9 mouse cellular contexts compared by ENCODE assay signal in genomic region chr17:28407418-28408250, GRCm38 (mm10). TPM values are rescaled to one million over a fixed set of nuclear protein-coding genes. Genes with fewer than 3 reads are reported as not detected.
DNase-seq lines count a peak whose midpoint lies in the region; ATAC-seq and TF ChIP-seq lines count a peak whose summit lies in the region.
"Had no signal": no experiment of that assay in that cellular context is flagged by ENCODE, and none has a peak within 500 bp of the region (broad histone marks: within the 10 kb centered on the region; RNA-seq: fewer than 3 reads in every experiment).

No protein-coding gene starts in this region.

- H3K4me3 ChIP-seq in forebrain, embryonic 13.5 days = no peak overlapping the region
- H3K4me3 ChIP-seq in liver, postnatal 0 days (ENCODE audit: low read depth, low read length) = no peak overlapping the region
- no peak overlapping the region for H3K4me3 ChIP-seq in neural tube, embryonic 13.5 days
- no peak overlapping the region for H3K4me3 ChIP-seq in stomach, postnatal 0 days (ENCODE audit: low read depth, low read length)
- H3K4me3 ChIP-seq: erythroblast, embryonic 14.5 days had no signal

- intact Hi-C loops in heart, postnatal 25 days (cut with DNase I) = loop anchor here (1.0 to 5.0 kb wide), 3 partner anchors 48 to 121 kb away; no protein-coding TSS in a partner anchor

- no peaks in the 10 kb centered on the region for H3K4me1 ChIP-seq in forebrain, embryonic 13.5 days
- no peaks in the 10 kb centered on the region for H3K4me1 ChIP-seq in liver, postnatal 0 days (ENCODE audit: insufficient read depth)
- H3K4me1 ChIP-seq in neural tube, embryonic 13.5 days (replicated peaks) = no peaks in the 10 kb centered on the region
- no peaks in the 10 kb centered on the region for H3K4me1 ChIP-seq in stomach, postnatal 0 days (replicated peaks; ENCODE audit: control insufficient read depth, insufficient read depth)

- peak; percentile 79 to 83 for DNase-seq in CD8-positive naive resting alpha-beta T cell, adult 2 months (ENCODE audit: low read depth in 2 of 2, low spot score in 2 of 2)
- peak; percentile 79 for DNase-seq in c-Kit-positive CD71-negative TER-119-negative erythroid progenitor cells, embryonic 14.5 days (ENCODE audit: low read depth)
- peak; percentile 64 for DNase-seq in heart, postnatal 25 days (ENCODE audit: low spot score)
- peak; percentile 92 for DNase-seq in layer of hippocampus, adult 11-12 months (ENCODE audit: low spot score)
- peak; percentile 80 for DNase-seq in liver, postnatal 0 days
- peak; percentile 81 for DNase-seq in stomach, postnatal 0 days (ENCODE audit: low spot score)

- H3K9me3 ChIP-seq in forebrain, embryonic 13.5 days (replicated peaks) = no peaks in the 10 kb centered on the region
- no peaks in the 10 kb centered on the region for H3K9me3 ChIP-seq in liver, postnatal 0 days (ENCODE audit: low read length)
- no peaks in the 10 kb centered on the region for H3K9me3 ChIP-seq in neural tube, embryonic 13.5 days
- no peaks in the 10 kb centered on the region for H3K9me3 ChIP-seq in stomach, postnatal 0 days (ENCODE audit: control insufficient read depth, low read length)

- H3K27me3 ChIP-seq in forebrain, embryonic 13.5 days = no peaks in the 10 kb centered on the region
- no peaks in the 10 kb centered on the region for H3K27me3 ChIP-seq in liver, postnatal 0 days (ENCODE audit: insufficient read depth, low read length)
- no peaks in the 10 kb centered on the region for H3K27me3 ChIP-seq in neural tube, embryonic 13.5 days
- no peaks in the 10 kb centered on the region for H3K27me3 ChIP-seq in stomach, postnatal 0 days (ENCODE audit: control insufficient read depth, insufficient read depth, low read length)

- peak; percentile 69 for ATAC-seq in forebrain, embryonic 13.5 days
- peak; percentile 65 for ATAC-seq in liver, postnatal 0 days
- ATAC-seq in neural tube, embryonic 13.5 days (ENCODE audit: low read depth) = peak; percentile 90
- ATAC-seq in stomach, postnatal 0 days (ENCODE audit: low FRiP score, low TSS enrichment) = peak; percentile 79

- WGBS in forebrain, embryonic 13.5 days = 49% methylated on average over 15 of the region's 15 CpGs
- WGBS in liver, postnatal 0 days (ENCODE audit: insufficient replicate concordance) = 20% methylated on average over 15 of the region's 15 CpGs
- 45% methylated on average over 15 of the region's 15 CpGs for WGBS in neural tube, embryonic 13.5 days
- 28% methylated on average over 15 of the region's 15 CpGs for WGBS in stomach, postnatal 0 days

- no peak overlapping the region for H3K9ac ChIP-seq in forebrain, embryonic 13.5 days
- H3K9ac ChIP-seq in liver, postnatal 0 days (replicated peaks) = no peak overlapping the region
- no peak overlapping the region for H3K9ac ChIP-seq in neural tube, embryonic 13.5 days
- H3K9ac ChIP-seq in stomach, postnatal 0 days (ENCODE audit: low read length) = no peak overlapping the region; the same call in 1 of the 2 replicates

- H3K27ac ChIP-seq in forebrain, embryonic 13.5 days = peak overlapping the region; percentile 38; the same call in 1 of the 2 replicates
- peak overlapping the region; percentile 85 for H3K27ac ChIP-seq in liver, postnatal 0 days (ENCODE audit: low read depth)
- no peak overlapping the region for H3K27ac ChIP-seq in neural tube, embryonic 13.5 days (replicated peaks)
- H3K27ac ChIP-seq in stomach, postnatal 0 days (replicated peaks) = peak overlapping the region; percentile 49; the same call in 1 of the 2 replicates

- H3K36me3 ChIP-seq in forebrain, embryonic 13.5 days (ENCODE audit: poor library complexity, severe bottlenecking) = peaks cover 44% of the 10 kb centered on the region
- peaks cover 58% of the 10 kb centered on the region for H3K36me3 ChIP-seq in liver, postnatal 0 days (replicated peaks; ENCODE audit: insufficient read depth, low read length)
- H3K36me3 ChIP-seq in neural tube, embryonic 13.5 days = peaks cover 33% of the 10 kb centered on the region
- H3K36me3 ChIP-seq in stomach, postnatal 0 days (ENCODE audit: control insufficient read depth, insufficient read depth, low read length) = peaks cover 7% of the 10 kb centered on the region

- TF ChIP-seq EP300 in liver, postnatal 0 days (IDR thresholded peaks at IDR 0.05; ENCODE audit: low read depth) = no peak
- no peak for TF ChIP-seq EP300 in stomach, postnatal 0 days (optimal IDR thresholded peaks at IDR 0.05)

- no peak overlapping the region for H3K4me2 ChIP-seq in forebrain, embryonic 13.5 days
- H3K4me2 ChIP-seq in liver, postnatal 0 days (ENCODE audit: low read depth, low read length) = no peak overlapping the region
- H3K4me2 ChIP-seq in neural tube, embryonic 13.5 days = no peak overlapping the region
- H3K4me2 ChIP-seq in stomach, postnatal 0 days (replicated peaks; ENCODE audit: low read depth) = no peak overlapping the region

- peak; percentile 95 for TF ChIP-seq CTCF in liver, postnatal 0 days (IDR thresholded peaks at IDR 0.05; ENCODE audit: low read depth)
- TF ChIP-seq CTCF in stomach, postnatal 0 days (IDR thresholded peaks at IDR 0.05; ENCODE audit: low read depth) = peak; percentile 97

RNA-seq across cellular contexts. Expression of gene Tulp1, which starts 42.6 kb away (rescaled TPM):
- polyA plus RNA-seq in forebrain, embryonic 13.5 days (2015; fragmentation: Nextera tagmentation; extraction: Ambion mirVana) = 1.4 and 1.7 TPM in 2 replicates
- under 1 TPM in 1 of 2 experiments, not detected in 1; 0.34 TPM for total RNA-seq in heart, postnatal 25 days (2021)
- 0.18 and 0.33 TPM in 2 replicates for polyA plus RNA-seq in liver, postnatal 0 days (2015; fragmentation: Nextera tagmentation; extraction: Ambion mirVana)
- 2.7 and 2.8 TPM in 2 replicates for polyA plus RNA-seq in neural tube, embryonic 13.5 days (2015; fragmentation: Nextera tagmentation; extraction: Ambion mirVana)
- 3.3 and 3.5 TPM in 2 replicates for polyA plus RNA-seq in stomach, postnatal 0 days (2015; fragmentation: Nextera tagmentation; extraction: Ambion mirVana)

RNA-seq across cellular contexts. Expression of gene Tead3, which starts 57.0 kb away (rescaled TPM):
- polyA plus RNA-seq in forebrain, embryonic 13.5 days (2015; fragmentation: Nextera tagmentation; extraction: Ambion mirVana) = 2.4 and 2.8 TPM in 2 replicates
- 10 to 100 TPM; 12.2 to 14.4 TPM for total RNA-seq in heart, postnatal 25 days (2021)
- polyA plus RNA-seq in liver, postnatal 0 days (2015; fragmentation: Nextera tagmentation; extraction: Ambion mirVana) = 0.79 and 1.2 TPM in 2 replicates
- 2.1 and 2.8 TPM in 2 replicates for polyA plus RNA-seq in neural tube, embryonic 13.5 days (2015; fragmentation: Nextera tagmentation; extraction: Ambion mirVana)
- polyA plus RNA-seq in stomach, postnatal 0 days (2015; fragmentation: Nextera tagmentation; extraction: Ambion mirVana) = 8.7 and 9.2 TPM in 2 replicates
